Mouse (Mus musculus) adrenal gland, postnatal 0 days (tissue): ENCODE measurements around the gene Tepp. TPM values are rescaled to one million over a fixed set of nuclear protein-coding genes. Genes with fewer than 3 reads are reported as not detected.

Experiments used
- polyA plus RNA-seq: library from polyadenylated mRNA; unstranded; fragments of >200 nt; fragmentation: Nextera tagmentation; extraction: Ambion mirVana; gene quantifications from 2 replicates; pipeline ENCODE4 v1.2.1, GENCODE M21; 2015

Tepp gene
- 0.14 and 0.22 TPM in 2 replicates for polyA plus RNA-seq

GRCm38 (mm10) chr8:95310342-95310970 is at the start of gene Tepp:
Gene Tepp (plus strand): TSS chr8:95310566.

DNA sequence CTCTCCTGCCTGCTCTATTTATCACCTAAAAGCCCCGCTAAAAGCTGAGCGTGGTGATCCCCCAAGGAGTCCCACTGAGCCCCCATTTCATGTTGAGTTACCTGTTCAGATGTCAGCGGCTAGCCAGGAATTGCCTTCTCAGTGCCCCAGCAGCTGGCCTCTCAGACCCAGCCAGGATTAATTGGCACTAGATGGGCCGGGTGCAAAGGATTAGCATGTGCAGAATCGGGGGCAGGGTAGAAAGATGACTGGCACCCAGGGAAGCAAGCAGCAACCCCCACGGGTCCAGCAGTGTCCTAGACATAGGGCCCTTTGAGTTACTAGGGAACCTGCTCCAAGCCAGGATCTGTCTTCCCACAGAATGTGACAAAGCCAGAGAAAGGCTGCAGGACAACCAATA is 3.9 kb upstream of the Tepp start, which contains the start of gene Cngb1:
Gene Cngb1 (minus strand): TSS at position 155 of the 400 bp plus-strand sequence.

DNA sequence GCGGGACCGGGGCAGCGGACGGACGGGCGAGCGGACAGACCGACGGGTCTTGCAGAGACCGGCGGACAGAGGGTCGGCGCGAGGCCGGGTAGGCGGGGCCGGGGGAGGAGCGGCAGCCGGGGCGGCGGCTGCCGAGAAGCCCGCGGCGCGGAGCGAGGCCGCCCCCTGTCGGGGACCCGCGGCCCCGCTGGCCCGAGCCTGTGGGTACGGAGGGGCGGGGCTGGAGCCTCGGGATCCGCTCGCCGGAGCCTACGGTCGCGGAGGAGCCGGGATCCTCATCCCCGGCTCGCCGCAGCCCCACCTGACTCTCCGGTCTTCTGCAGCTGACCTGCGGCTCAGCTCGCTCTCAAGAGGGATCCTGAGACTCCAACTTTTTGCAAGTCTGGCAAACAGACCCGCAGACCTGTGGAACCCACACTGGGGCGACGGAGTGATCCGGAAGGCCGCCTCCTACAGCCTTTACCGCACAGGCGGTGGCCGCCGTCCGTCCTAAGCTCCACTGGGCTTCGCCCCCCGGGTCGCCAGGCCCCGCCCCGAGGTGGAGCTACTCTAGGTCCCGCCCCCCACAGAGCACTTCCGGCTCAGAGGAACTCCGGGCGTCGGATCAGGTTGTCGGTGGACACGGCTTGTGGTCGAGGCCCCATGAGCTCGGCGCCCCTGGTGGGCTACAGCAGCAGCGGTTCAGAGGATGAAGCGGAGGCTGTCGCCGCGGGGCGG is 21.5 kb downstream of the Tepp start, which contains the start of the genes Zfp319 and Usb1:
Gene Zfp319 (minus strand): TSS at position 231 of the 717 bp plus-strand sequence.
Gene Usb1 (plus strand): TSS at position 565 of the 717 bp plus-strand sequence.

DNA sequence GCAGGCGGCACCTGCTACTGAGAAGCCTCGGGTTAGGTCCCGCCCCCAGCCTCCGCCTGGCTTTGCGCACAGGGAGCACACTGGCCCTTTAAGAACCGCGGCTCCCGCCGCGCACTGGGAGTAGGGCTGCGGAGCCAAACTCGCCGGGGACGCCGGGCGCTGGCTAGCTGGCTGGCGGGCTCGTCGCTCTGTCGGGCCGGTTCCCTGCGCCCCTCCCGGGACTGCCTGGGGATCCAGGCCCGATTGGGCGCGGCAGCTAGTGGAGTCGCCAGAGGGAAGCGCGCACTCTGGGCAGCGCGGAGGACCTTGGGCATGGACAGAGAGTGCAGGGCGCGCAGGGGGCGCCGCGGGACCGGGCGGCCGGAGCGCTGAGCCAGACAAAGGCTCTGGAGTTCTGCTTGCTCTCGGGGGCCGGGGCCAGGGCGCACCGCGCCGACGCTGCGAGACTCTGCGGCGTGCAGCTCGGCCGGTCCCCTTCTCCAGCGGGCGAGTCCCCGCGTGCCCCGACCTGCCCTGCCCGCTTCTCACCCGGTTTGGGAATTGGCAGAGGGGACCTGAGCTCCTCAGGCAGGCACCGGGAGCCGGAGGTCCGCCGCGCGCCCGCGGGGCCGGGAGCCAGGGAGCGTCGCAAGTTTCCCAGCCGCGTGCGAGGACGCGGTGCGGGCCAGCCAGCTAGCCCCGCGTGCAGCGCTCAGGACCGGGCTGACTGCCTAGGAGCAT is 41.9 kb downstream of the Tepp start, which contains the start of gene Mmp15:
Gene Mmp15 (plus strand): TSS at position 118 of the 720 bp plus-strand sequence.

Other genes with a start within 250 kb of the Tepp start
- gene Katnb1, start 229.4 kb upstream of the Tepp start, polyA plus RNA-seq = 13.4 and 14.0 TPM in 2 replicates
- gene Kifc3, start 107.8 kb upstream of the Tepp start, polyA plus RNA-seq = 34.6 and 61.9 TPM in 2 replicates
- gene Cngb1, start 4.0 kb upstream of the Tepp start, polyA plus RNA-seq = 2.6 and 5.9 TPM in 2 replicates
- 4.5 and 4.8 TPM in 2 replicates for gene Zfp319, start 21.4 kb downstream of the Tepp start, polyA plus RNA-seq
- 25.3 and 26.0 TPM in 2 replicates for gene Usb1, start 21.7 kb downstream of the Tepp start, polyA plus RNA-seq
- gene Mmp15, start 41.7 kb downstream of the Tepp start, polyA plus RNA-seq = 8.0 and 17.2 TPM in 2 replicates
- gene Cfap20, start 124.3 kb downstream of the Tepp start, polyA plus RNA-seq = 137 and 177 TPM in 2 replicates
- gene Csnk2a2, start 179.5 kb downstream of the Tepp start, polyA plus RNA-seq = 4.7 and 8.3 TPM in 2 replicates
- gene Ccdc113, start 223.5 kb downstream of the Tepp start, polyA plus RNA-seq = 2.2 and 3.0 TPM in 2 replicates